ENCODE assay signal across 24 mouse cellular contexts in genomic region chr1:165330859-165331258, GRCm38 (mm10). TPM values are rescaled to one million over a fixed set of nuclear protein-coding genes. Genes with fewer than 3 reads are reported as not detected.
"Had no signal": no experiment of that assay in that cellular context is flagged by ENCODE, and none has a peak within 500 bp of the region (broad histone marks: within the 10 kb centered on the region; RNA-seq: fewer than 3 reads in every experiment).

No protein-coding gene starts in this region.

- DNase-seq: gastrocnemius, postnatal 14 days; gastrocnemius, postnatal 36 days; heart, adult 11 months; heart, adult 2 months; heart, postnatal 14 days; heart, postnatal 36 days; kidney, adult 18-20 months; kidney, adult 8-10 months; kidney, postnatal 10 days; kidney, postnatal 25 days; kidney, postnatal 4 days had no signal

- H3K4me2 ChIP-seq: heart, embryonic 11.5 days; heart, embryonic 13.5 days; heart, embryonic 15.5 days; hindbrain, embryonic 12.5 days; hindbrain, embryonic 14.5 days; intestine, embryonic 15.5 days; limb, embryonic 12.5 days had no signal

- H3K9me3 ChIP-seq: heart, embryonic 13.5 days; heart, embryonic 15.5 days; hindbrain, embryonic 12.5 days; intestine, embryonic 15.5 days; limb, embryonic 10.5 days; limb, embryonic 12.5 days had no signal

- H3K9ac ChIP-seq: heart, embryonic 13.5 days; heart, embryonic 15.5 days; hindbrain, embryonic 12.5 days; hindbrain, embryonic 14.5 days; intestine, embryonic 15.5 days; limb, embryonic 12.5 days had no signal

- H3K27me3 ChIP-seq: heart, embryonic 13.5 days; heart, embryonic 15.5 days; hindbrain, embryonic 12.5 days; intestine, embryonic 15.5 days; limb, embryonic 12.5 days had no signal

- H3K4me1 ChIP-seq: heart, embryonic 15.5 days; hindbrain, embryonic 12.5 days; intestine, embryonic 15.5 days had no signal

- ATAC-seq: hindbrain, embryonic 16.5 days; inflammation-experienced regulatory T-cells, adult 6 months; intestine, embryonic 15.5 days; intestine, postnatal 0 days had no signal

- H3K36me3 ChIP-seq: intestine, embryonic 15.5 days had no signal

- H3K4me3 ChIP-seq: heart, adult 2 months; heart, embryonic 13.5 days; heart, embryonic 15.5 days; hindbrain, embryonic 12.5 days; intestine, embryonic 15.5 days; layer of hippocampus, adult 2 months; left cerebral cortex, adult 2 months; limb, embryonic 10.5 days; limb, embryonic 12.5 days had no signal

- H3K27ac ChIP-seq: heart, adult 2 months; heart, embryonic 13.5 days; heart, embryonic 15.5 days; hindbrain, embryonic 12.5 days; hindbrain, embryonic 14.5 days; intestine, embryonic 15.5 days; layer of hippocampus, adult 2 months; left cerebral cortex, adult 2 months; limb, embryonic 10.5 days; limb, embryonic 12.5 days had no signal

RNA-seq across cellular contexts. Expression of gene Gpr161, which starts 35.3 kb away (rescaled TPM):
- polyA plus RNA-seq: inflammation-experienced regulatory T-cells, adult 6 months had no signal
